26 mouse cellular contexts compared by ENCODE assay signal in genomic region chr4:111449442-111450199, GRCm38 (mm10). TPM values are rescaled to one million over a fixed set of nuclear protein-coding genes. Genes with fewer than 3 reads are reported as not detected.
DNase-seq lines count a peak whose midpoint lies in the region; ATAC-seq and TF ChIP-seq lines count a peak whose summit lies in the region.
"Had no signal": no experiment of that assay in that cellular context is flagged by ENCODE, and none has a peak within 500 bp of the region (broad histone marks: within the 10 kb centered on the region; RNA-seq: fewer than 3 reads in every experiment).

No protein-coding gene starts in this region.

- no peak overlapping the region for H3K4me3 ChIP-seq in left cerebral cortex, adult 2 months
- H3K4me3 ChIP-seq in CH12.LX (replicated peaks in 1 of 3; ENCODE audit: low read depth in 2 of 3, low read length in 2 of 3, poor library complexity in 1 of 3) = no peak overlapping the region
- no peak overlapping the region for H3K4me3 ChIP-seq in limb, embryonic 15.5 days
- H3K4me3 ChIP-seq: embryonic facial prominence, embryonic 12.5 days; forebrain, embryonic 13.5 days; heart, adult 2 months; heart, embryonic 15.5 days; hindbrain, embryonic 15.5 days; kidney, embryonic 15.5 days; limb, embryonic 12.5 days had no signal

- ATAC-seq in frontal cortex, adult (ENCODE audit: low TSS enrichment) = peak; percentile 53
- ATAC-seq in limb, embryonic 15.5 days (ENCODE audit: insufficient number of reproducible peaks, low FRiP score, low TSS enrichment, low read depth) = no peak
- ATAC-seq: forebrain, embryonic 13.5 days; Patski had no signal

- WGBS in limb, embryonic 15.5 days = 65% methylated on average over 7 of the region's 7 CpGs

- no peak overlapping the region for H3K4me2 ChIP-seq in CH12.LX (ENCODE audit: insufficient read depth, low read depth, poor library complexity, severe bottlenecking)
- H3K4me2 ChIP-seq in limb, embryonic 15.5 days = no peak overlapping the region
- H3K4me2 ChIP-seq: embryonic facial prominence, embryonic 12.5 days; forebrain, embryonic 13.5 days; heart, embryonic 15.5 days; hindbrain, embryonic 15.5 days; kidney, embryonic 15.5 days; limb, embryonic 12.5 days had no signal

- intact Hi-C loops in left cerebral cortex, adult 2 months (cut with DNase I) = no loop called here
- intact Hi-C loops in left cerebral cortex, postnatal 4 days (cut with DNase I) = no loop called here

- no peak for TF ChIP-seq RAD21 in CH12.LX (IDR thresholded peaks at IDR 0.05; ENCODE audit: low read depth, low read length)

- dilution Hi-C loops in CH12.LX (cut with MboI; ENCODE audit: extremely low pct_ligation_motif_present, extremely low pct_unique_long_range_greater_than_20kb, low sequenced_read_pairs) = no loop called here

- in situ Hi-C loops in CH12.LX (cut with MboI; ENCODE audit: low pct_ligation_motif_present, low pct_unique_long_range_greater_than_20kb, low sequenced_read_pairs) = no loop called here

- H3K4me1 ChIP-seq in CH12.LX (ENCODE audit: control insufficient read depth in 1 of 2, insufficient read depth in 2 of 2) = peaks cover 56 to 77% of the 10 kb centered on the region in 2 experiments
- H3K4me1 ChIP-seq in limb, embryonic 15.5 days = peaks cover 18% of the 10 kb centered on the region
- H3K4me1 ChIP-seq: limb, embryonic 12.5 days had no signal

- TF ChIP-seq CTCF in left cerebral cortex, adult 2 months (IDR thresholded peaks at IDR 0.05) = no peak
- TF ChIP-seq CTCF in CH12.LX (conservative IDR thresholded peaks at IDR 0.05 in 1 of 2, IDR thresholded peaks at IDR 0.05 in 1 of 2; ENCODE audit: low read depth in 2 of 2, low read length in 2 of 2) = no peak

- H3K9me3 ChIP-seq in CH12.LX (replicated peaks; ENCODE audit: low read length) = no peaks in the 10 kb centered on the region
- no peaks in the 10 kb centered on the region for H3K9me3 ChIP-seq in limb, embryonic 15.5 days
- H3K9me3 ChIP-seq: embryonic facial prominence, embryonic 12.5 days; forebrain, embryonic 13.5 days; heart, embryonic 15.5 days; hindbrain, embryonic 15.5 days; kidney, embryonic 15.5 days; limb, embryonic 12.5 days had no signal

- H3K27ac ChIP-seq in left cerebral cortex, adult 2 months = peak overlapping the region; percentile 47; the same call in 1 of the 2 replicates
- H3K27ac ChIP-seq in CH12.LX (ENCODE audit: insufficient read depth, low read depth) = peak overlapping the region; percentile 63; the same call in 1 of the 2 replicates
- peak overlapping the region; percentile 69 for H3K27ac ChIP-seq in limb, embryonic 15.5 days
- H3K27ac ChIP-seq: embryonic facial prominence, embryonic 12.5 days; forebrain, embryonic 13.5 days; heart, adult 2 months; heart, embryonic 15.5 days; hindbrain, embryonic 15.5 days; kidney, embryonic 15.5 days; limb, embryonic 12.5 days; liver, embryonic 14.5 days had no signal

- DNase-seq in frontal cortex, postnatal 36 days (ENCODE audit: low spot score in 2 of 2) = no peak
- no peak for DNase-seq in left cerebral cortex, adult 2 months (ENCODE audit: extremely low spot score in 1 of 2, low spot score in 2 of 2)
- no peak for DNase-seq in left cerebral cortex, postnatal 4 days
- DNase-seq in CH12.LX (ENCODE audit: extremely low read depth) = no peak
- no peak for DNase-seq in heart, adult 11 months
- DNase-seq: adrenal gland, postnatal 36 days; cerebellum, adult 11-12 months; cerebellum, postnatal 10 days; gastrocnemius, postnatal 14 days; heart, adult 2 months; heart, postnatal 4 days; lung, postnatal 36 days; midbrain, embryonic 14.5 days; thymus, postnatal 14 days had no signal

- H3K9ac ChIP-seq in CH12.LX (ENCODE audit: insufficient read depth, low read depth) = no peak overlapping the region
- no peak overlapping the region for H3K9ac ChIP-seq in limb, embryonic 15.5 days
- H3K9ac ChIP-seq: embryonic facial prominence, embryonic 12.5 days; forebrain, embryonic 13.5 days; heart, embryonic 15.5 days; hindbrain, embryonic 15.5 days; kidney, embryonic 15.5 days; limb, embryonic 12.5 days; liver, embryonic 14.5 days had no signal

- no peaks in the 10 kb centered on the region for H3K27me3 ChIP-seq in CH12.LX (replicated peaks)
- H3K27me3 ChIP-seq in limb, embryonic 15.5 days = no peaks in the 10 kb centered on the region
- H3K27me3 ChIP-seq: embryonic facial prominence, embryonic 12.5 days; heart, embryonic 15.5 days; hindbrain, embryonic 15.5 days; kidney, embryonic 15.5 days; limb, embryonic 12.5 days; Patski had no signal

- H3K36me3 ChIP-seq in CH12.LX (replicated peaks in 1 of 2; ENCODE audit: control insufficient read depth in 1 of 2, insufficient read depth in 1 of 2, low read length in 1 of 2) = peaks cover 33 to 62% of the 10 kb centered on the region in 2 experiments
- peaks cover 48% of the 10 kb centered on the region for H3K36me3 ChIP-seq in limb, embryonic 15.5 days
- H3K36me3 ChIP-seq: G1E had no signal

- peaks cover 3% of the 10 kb centered on the region for H3K79me2 ChIP-seq in CH12.LX (replicated peaks; ENCODE audit: control insufficient read depth, extremely low read depth, insufficient read depth, poor library complexity, severe bottlenecking)

- no peak for TF ChIP-seq POLR2A in CH12.LX (IDR thresholded peaks at IDR 0.05; ENCODE audit: low read depth, low read length)

- TF ChIP-seq EP300 in CH12.LX (IDR thresholded peaks at IDR 0.05; ENCODE audit: low read length) = no peak

TF ChIP-seq in CH12.LX, 34 proteins besides CTCF, POLR2A, EP300 and RAD21:
- TF ChIP-seq MEF2A (IDR thresholded peaks at IDR 0.05; ENCODE audit: borderline replicate concordance, low read depth, low read length) (no peak), MYC (IDR thresholded peaks at IDR 0.05; ENCODE audit: low read depth, low read length) (no peak), ETS1 (conservative IDR thresholded peaks at IDR 0.05; ENCODE audit: low read depth, low read length) (no peak)
TF ChIP-seq in CH12.LX: peak in this region for 0.

RNA-seq across cellular contexts. Expression of gene Bend5, which starts 34.8 kb away (rescaled TPM):
- total RNA-seq in left cerebral cortex, adult 2 months (2021) = 10 to 100 TPM; 17.3 to 18.7 TPM
- total RNA-seq in left cerebral cortex, postnatal 4 days (2021) = 10 to 100 TPM; 25.4 to 28.5 TPM
- 21.8 and 27.1 TPM in 2 replicates for total RNA-seq in CH12.LX (2012; rRNA removed)
- 14.8 and 15.6 TPM in 2 replicates for total RNA-seq in CH12.LX (2014; rRNA removed)
- polyA plus RNA-seq in CH12.LX (2012; ENCODE audit: insufficient read length, low read depth) = 19.3 and 25.9 TPM in 2 replicates
- 44.9 and 46.6 TPM in 2 replicates for polyA plus RNA-seq in limb, embryonic 15.5 days (2015; fragmentation: Nextera tagmentation; extraction: Ambion mirVana)
- total RNA-seq: G1E; megakaryocyte-erythroid progenitor cell, adult 5-6 weeks had no signal
- polyA plus RNA-seq: G1E had no signal
